Mouse (Mus musculus) heart, postnatal 0 days (tissue): Measurements from ENCODE around the gene Trdn.

Experiments
- CTCF ChIP-seq: IDR thresholded peaks from 2 replicates; pipeline ENCODE4 v1.5.1; 2016; ENCODE audit warnings: antibody characterized with exemption, control low read depth, low read depth
- EP300 ChIP-seq: IDR thresholded peaks from 2 replicates; pipeline ENCODE4 v1.6.1; 2016; ENCODE audit warnings: antibody characterized with exemption, low read depth

DNA sequence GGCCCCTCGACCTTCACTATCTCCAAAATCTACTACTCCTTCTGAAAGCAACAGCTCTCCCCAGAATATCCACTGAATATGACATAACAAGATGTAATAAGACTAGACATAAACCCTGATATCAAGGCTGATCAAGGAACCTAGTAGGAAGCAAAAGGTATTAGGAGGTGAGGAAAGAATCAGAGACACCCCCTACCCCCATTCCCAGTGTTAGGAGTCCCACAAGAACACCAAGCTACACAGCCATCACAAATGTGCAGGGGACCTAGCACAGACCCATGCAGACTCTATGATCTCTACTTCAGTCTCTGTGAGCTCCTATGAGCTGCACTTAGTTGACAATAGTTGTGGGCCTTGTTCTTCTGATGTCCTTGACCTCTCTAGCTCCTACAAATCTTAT, 130.1 kb downstream of the Trdn start:
- TF ChIP-seq CTCF = no peak
- no peak for TF ChIP-seq EP300
